Mouse (Mus musculus) testis, adult 2 months (tissue): ENCODE results near the gene Mad1l1.

Experiments
- CTCF ChIP-seq: fragments of 200-500 bp; IDR thresholded peaks from 2 replicates; pipeline ENCODE4 v1.5.1; 2012; ENCODE audit warnings: low read depth, mild to moderate bottlenecking, inconsistent platforms, low read length, moderate library complexity; ENCODE audit not compliant: control insufficient read depth, insufficient read depth, insufficient replicate concordance
- POLR2A ChIP-seq: fragments of 200-500 bp; IDR thresholded peaks from 2 replicates; pipeline ENCODE4 v1.6.1; 2012; ENCODE audit warnings: low read depth, mild to moderate bottlenecking, inconsistent platforms, low read length, moderate library complexity; ENCODE audit not compliant: control insufficient read depth

DNA sequence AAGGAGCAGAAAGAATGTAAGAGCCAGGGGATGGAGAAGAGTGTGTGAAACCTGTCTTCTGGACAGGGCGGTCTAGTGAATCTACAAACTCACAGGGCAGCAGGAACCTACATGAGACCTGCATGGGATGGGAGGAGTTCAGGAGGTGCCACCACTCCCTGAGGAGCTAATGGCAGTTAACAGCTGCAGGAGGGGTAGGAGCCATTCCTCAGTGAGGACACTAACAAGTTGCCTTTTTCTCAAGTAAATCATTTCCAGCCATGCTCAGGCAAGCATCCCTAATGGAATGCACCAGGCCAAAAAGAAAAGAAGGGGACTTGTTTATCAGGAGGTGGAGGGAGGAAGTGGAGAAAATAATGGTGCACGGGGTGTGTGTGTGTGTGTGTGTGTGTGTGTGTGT is 95.5 kb downstream of the Mad1l1 start:
- TF ChIP-seq CTCF (no peak), POLR2A (no peak)
